Mouse (Mus musculus) liver, embryonic 16.5 days (tissue): ENCODE data around the gene H2al1b. TPM values are rescaled to one million over a fixed set of nuclear protein-coding genes. Genes with fewer than 3 reads are reported as not detected.
"Not testable (repeated sequence)": the region's sequence is repeated elsewhere in the genome, so short reads cannot be mapped to it uniquely, and the experiment has no call there.

Experiments
- ATAC-seq: fragments of 200-750 bp; cut with Nextera tagmentation; 2 replicates; pipeline ENCODE4 v1.8.0; 2017; ENCODE audit warnings: low read depth, mild to moderate bottlenecking, moderate number of reproducible peaks, moderate library complexity
- H3K27ac ChIP-seq: fragments of 300-500 bp; sonication (generic); 2 replicates; pipeline ENCODE4 v1.5.1; 2014; ENCODE audit warnings: mild to moderate bottlenecking, low read length
- H3K27me3 ChIP-seq: fragments of 300-500 bp; sonication (generic); 2 replicates; pipeline ENCODE4 v1.6.1; 2014; ENCODE audit warnings: low read depth, low read length, mixed read lengths; ENCODE audit not compliant: control insufficient read depth, insufficient read depth
- H3K36me3 ChIP-seq: fragments of 300-500 bp; sonication (generic); 2 replicates; pipeline ENCODE4 v1.6.1; 2014; ENCODE audit warnings: mild to moderate bottlenecking; ENCODE audit not compliant: control insufficient read depth, insufficient read depth
- H3K4me1 ChIP-seq: fragments of 300-500 bp; sonication (generic); 2 replicates; pipeline ENCODE4 v1.6.1; 2014; ENCODE audit warnings: low read depth, low read length, mixed read lengths; ENCODE audit not compliant: control insufficient read depth
- H3K4me2 ChIP-seq: fragments of 300-500 bp; sonication (generic); 2 replicates; pipeline ENCODE4 v1.6.1; 2014; ENCODE audit warnings: low read depth, low read length, mixed read lengths
- H3K4me3 ChIP-seq: fragments of 300-500 bp; sonication (generic); 2 replicates; pipeline ENCODE4 v1.5.1; 2014; ENCODE audit warnings: low read depth, mild to moderate bottlenecking, low read length
- H3K9ac ChIP-seq: fragments of 300-500 bp; sonication (generic); 2 replicates; pipeline ENCODE4 v1.6.1; 2014; ENCODE audit warnings: low read depth, low read length
- H3K9me3 ChIP-seq: fragments of 300-500 bp; sonication (generic); replicated peaks from 2 replicates; pipeline ENCODE4 v1.6.1; 2016; ENCODE audit warnings: low read length; ENCODE audit not compliant: control insufficient read depth
- WGBS: fragments of 180-500 bp; shearing (Covaris S2); extraction: QIAGEN DNeasy Blood & Tissue Kit; methylation state at CpG from one replicate; pipeline ENCODE4 v1.1.7; 2014; ENCODE audit not compliant: insufficient replicate concordance; 5-methylcytosine and 5-hydroxymethylcytosine counted together
- polyA plus RNA-seq: library from polyadenylated mRNA; unstranded; fragments of >200 nt; fragmentation: Nextera tagmentation; extraction: Ambion mirVana; gene quantifications from 2 replicates; pipeline ENCODE4 v1.2.1, GENCODE M21; 2015

Gene H2al1b
- polyA plus RNA-seq, 1 experiment from 2014 or later: not detected

DNA sequence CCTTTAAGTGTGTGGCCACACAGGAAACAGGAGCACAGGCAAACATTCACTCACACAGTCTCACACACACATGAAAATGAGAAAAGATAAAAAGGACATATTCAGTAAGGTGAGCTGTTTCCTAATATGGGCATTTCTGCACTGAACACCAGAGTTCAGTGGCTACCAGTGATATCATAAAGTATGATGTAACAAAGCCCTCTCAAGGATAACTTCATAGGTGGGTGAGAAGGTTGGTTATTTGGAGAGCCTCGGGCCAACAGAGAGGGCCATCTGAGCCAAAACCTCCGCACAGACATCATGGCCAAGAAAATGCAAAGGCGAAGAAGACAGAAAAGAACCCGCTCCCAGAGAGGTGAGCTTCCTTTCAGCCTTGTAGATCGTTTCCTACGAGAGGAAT is 19.0 kb downstream of the H2al1b start, which contains the start of gene H2al1h:
Gene H2al1h (plus strand): TSS at position 301 of the 400 bp plus-strand sequence.
- H3K4me1 ChIP-seq, ATAC-seq, H3K4me2 ChIP-seq, H3K36me3 ChIP-seq, H3K4me3 ChIP-seq, H3K9ac ChIP-seq, H3K27ac ChIP-seq, H3K27me3 ChIP-seq, H3K9me3 ChIP-seq: not testable (repeated sequence)
- no CpG with 5 or more reads among the region's 6 CpGs for WGBS

DNA sequence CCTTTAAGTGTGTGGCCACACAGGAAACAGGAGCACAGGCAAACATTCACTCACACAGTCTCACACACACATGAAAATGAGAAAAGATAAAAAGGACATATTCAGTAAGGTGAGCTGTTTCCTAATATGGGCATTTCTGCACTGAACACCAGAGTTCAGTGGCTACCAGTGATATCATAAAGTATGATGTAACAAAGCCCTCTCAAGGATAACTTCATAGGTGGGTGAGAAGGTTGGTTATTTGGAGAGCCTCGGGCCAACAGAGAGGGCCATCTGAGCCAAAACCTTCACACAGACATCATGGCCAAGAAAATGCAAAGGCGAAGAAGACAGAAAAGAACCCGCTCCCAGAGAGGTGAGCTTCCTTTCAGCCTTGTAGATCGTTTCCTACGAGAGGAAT is 22.1 kb downstream of the H2al1b start, which contains the start of gene H2al1i:
Gene H2al1i (plus strand): TSS at position 301 of the 400 bp plus-strand sequence.
- not testable (repeated sequence) for H3K36me3 ChIP-seq, H3K4me2 ChIP-seq, H3K9me3 ChIP-seq, ATAC-seq, H3K27ac ChIP-seq, H3K27me3 ChIP-seq, H3K4me1 ChIP-seq, H3K4me3 ChIP-seq, H3K9ac ChIP-seq
- 77% methylated on average over 2 of the region's 5 CpGs for WGBS

- 71% methylated on average over 2 of the region's 2 CpGs for WGBS
- ATAC-seq, H3K27ac ChIP-seq, H3K9me3 ChIP-seq, H3K4me2 ChIP-seq, H3K27me3 ChIP-seq, H3K4me1 ChIP-seq, H3K36me3 ChIP-seq, H3K4me3 ChIP-seq, H3K9ac ChIP-seq: not testable (repeated sequence)
Observed at GRCm38 (mm10) chrX:11327522-11327921, 25.3 kb downstream of the H2al1b start, which contains the start of gene H2al1j. TSS of gene H2al1j (plus strand) at chrX:11327822.

DNA sequence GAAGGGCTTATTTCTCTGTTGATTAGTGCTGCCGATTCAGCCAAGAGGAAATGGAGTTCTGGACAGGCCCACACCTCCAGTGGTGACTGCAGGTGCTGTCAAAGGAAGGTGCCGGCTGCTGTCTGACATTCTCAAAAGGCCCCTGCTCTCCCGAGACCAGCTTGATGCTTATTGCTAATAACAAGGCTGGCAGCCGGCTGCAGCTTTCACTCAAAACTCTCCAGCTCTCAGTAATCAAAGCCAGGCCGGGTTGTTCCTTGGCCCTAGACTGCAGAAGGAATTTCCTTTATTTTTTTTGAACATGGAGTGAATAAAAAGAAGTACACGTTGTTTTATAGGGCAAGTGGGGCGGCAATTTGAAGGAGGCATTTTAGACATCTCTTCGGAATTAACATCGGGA is 43.5 kb downstream of the H2al1b start:
- Histone ChIP-seq H3K9me3 (no peaks in the 10 kb centered on the region), H3K4me1 (no peaks in the 10 kb centered on the region), H3K36me3 (no peaks in the 10 kb centered on the region), H3K9ac (no peak overlapping the region), H3K27ac (no peak overlapping the region), H3K4me3 (no peak overlapping the region), H3K4me2 (no peak overlapping the region), H3K27me3 (no peaks in the 10 kb centered on the region)
- 62% methylated on average over 9 of the region's 9 CpGs for WGBS
- no peak for ATAC-seq

DNA sequence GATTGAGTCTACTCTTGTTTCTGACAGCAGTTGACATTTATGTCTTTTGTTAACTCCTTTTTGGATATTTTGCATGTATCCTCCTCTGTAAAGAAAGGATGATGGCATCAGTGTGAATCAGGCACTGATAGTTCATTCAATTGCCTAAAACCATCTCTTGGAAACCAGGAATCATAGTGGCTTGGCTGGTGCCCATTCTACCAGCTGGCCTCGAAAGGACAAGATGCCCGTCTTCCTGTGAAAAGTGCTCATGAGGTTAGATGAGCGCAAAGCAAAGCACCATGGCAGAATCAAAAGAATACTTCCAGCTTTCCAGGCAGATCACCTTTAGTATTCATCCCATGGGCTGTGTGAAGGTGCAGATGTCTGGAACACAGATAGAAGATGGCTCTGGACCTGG is 44.5 kb downstream of the H2al1b start:
- H3K4me2 ChIP-seq: no peak overlapping the region
- H3K36me3 ChIP-seq: no peaks in the 10 kb centered on the region
- no peak for ATAC-seq
- H3K9ac ChIP-seq: no peak overlapping the region
- no peaks in the 10 kb centered on the region for H3K27me3 ChIP-seq
- no peaks in the 10 kb centered on the region for H3K9me3 ChIP-seq
- no peak overlapping the region for H3K4me3 ChIP-seq
- WGBS: 71% methylated on average over 3 of the region's 3 CpGs
- H3K4me1 ChIP-seq: no peaks in the 10 kb centered on the region
- H3K27ac ChIP-seq: no peak overlapping the region

Other genes starting within 250 kb of the H2al1b start
- gene H2al1a, start 3.2 kb upstream of the H2al1b start, polyA plus RNA-seq: not detected in 2 replicates
- gene H2al1c, start 3.2 kb downstream of the H2al1b start, polyA plus RNA-seq: not detected in 2 replicates
- gene H2al1d, start 6.4 kb downstream of the H2al1b start, polyA plus RNA-seq: not detected in 2 replicates
- not detected in 2 replicates for gene H2al1e, start 9.5 kb downstream of the H2al1b start, polyA plus RNA-seq
- not detected in 2 replicates for gene H2al1f, start 12.7 kb downstream of the H2al1b start, polyA plus RNA-seq
- gene H2al1g, start 15.8 kb downstream of the H2al1b start, polyA plus RNA-seq: not detected in 2 replicates
- not detected in 2 replicates for gene H2al1h, start 19.1 kb downstream of the H2al1b start, polyA plus RNA-seq
- gene H2al1i, start 22.2 kb downstream of the H2al1b start, polyA plus RNA-seq: not detected in 2 replicates
- not detected in 2 replicates for gene H2al1j, start 25.4 kb downstream of the H2al1b start, polyA plus RNA-seq